Mouse (Mus musculus): ENCODE data around the gene Ulk4.

Gene Ulk4

DNA sequence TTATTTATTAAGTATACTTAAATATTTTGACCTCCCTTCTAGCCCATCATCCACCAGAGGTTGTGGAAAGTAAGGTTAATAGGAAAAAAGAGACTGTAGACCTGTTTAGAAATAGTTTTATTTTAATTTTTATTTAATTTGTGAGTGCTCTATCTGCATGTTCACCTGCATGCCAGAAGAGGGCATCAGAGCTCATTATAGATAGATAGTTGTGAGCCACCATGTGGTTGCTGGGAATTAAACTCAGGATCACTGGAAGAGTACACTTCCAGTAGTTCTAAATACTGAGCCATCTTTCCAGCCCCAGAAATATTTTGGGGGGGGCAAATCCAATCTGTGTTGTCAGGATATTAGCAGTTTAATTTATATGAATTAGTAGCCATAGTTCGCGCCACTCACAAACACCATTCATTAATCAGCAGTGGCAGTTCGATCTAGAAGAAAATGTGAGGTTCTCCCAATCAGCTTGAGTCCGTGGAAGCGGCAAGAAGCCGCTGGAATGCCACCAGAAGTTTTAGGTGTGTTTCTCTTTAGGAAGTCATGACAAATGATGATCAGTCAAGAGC is 6.7 kb upstream of the Ulk4 start:
- Histone ChIP-seq H3K9me3 (ENCODE audit: low read length) (peaks cover 24% of the 10 kb centered on the region), H3K27me3 (ENCODE audit: insufficient read depth, low read length) (peaks cover 16% of the 10 kb centered on the region), H3K36me3 (ENCODE audit: insufficient read depth, low read length) (no peaks in the 10 kb centered on the region), H3K4me3 (replicated peaks; ENCODE audit: low read length) (no peak overlapping the region), H3K4me1 (replicated peaks; ENCODE audit: low read depth, low read length) (peaks cover 13% of the 10 kb centered on the region)
- TF ChIP-seq CTCF (conservative IDR thresholded peaks at IDR 0.05; ENCODE audit: low read length) (peak; percentile 32), NANOG (IDR thresholded peaks at IDR 0.05; ENCODE audit: borderline replicate concordance, low read length) (no peak)

- Histone ChIP-seq H3K27me3 (ENCODE audit: insufficient read depth, low read length) (0 out of 2 replicates have a peak, but pooled peaks cover 3% of the 10 kb centered on the region), H3K4me3 (replicated peaks; ENCODE audit: low read length) (no peak overlapping the region)
- TF ChIP-seq CTCF (conservative IDR thresholded peaks at IDR 0.05; ENCODE audit: low read length) (no peak), POU5F1 (IDR thresholded peaks at IDR 0.05; ENCODE audit: borderline replicate concordance, low read length) (no peak), NANOG (IDR thresholded peaks at IDR 0.05; ENCODE audit: borderline replicate concordance, low read length) (no peak)
Measured at GRCm38 (mm10) chr9:121281891-121282290, 4.9 kb upstream of the Ulk4 start.

DNA sequence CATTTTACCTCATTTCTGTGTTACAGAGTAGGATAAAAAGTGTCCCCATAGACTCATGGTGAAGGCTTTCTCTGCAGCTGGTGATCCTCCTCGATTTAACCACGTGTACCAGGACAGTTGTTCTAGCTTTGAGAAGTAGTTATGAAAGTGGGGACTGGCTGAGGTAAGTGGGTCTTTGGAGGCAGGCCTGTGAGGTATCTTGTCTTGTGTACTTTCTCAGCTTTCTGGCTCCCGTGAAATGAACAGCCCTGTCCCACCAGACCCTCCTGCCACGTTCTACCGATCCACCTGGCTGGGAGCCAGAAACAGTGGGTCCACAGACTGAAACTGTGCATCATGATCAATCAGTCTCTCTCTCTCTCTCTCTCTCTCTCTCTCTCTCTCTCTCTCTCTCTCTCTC is 2.2 kb upstream of the Ulk4 start:
- Histone ChIP-seq H3K4me3 (replicated peaks; ENCODE audit: low read length) (no peak overlapping the region), H3K27me3 (ENCODE audit: insufficient read depth, low read length) (no peaks in the 10 kb centered on the region), H3K9me3 (ENCODE audit: low read length) (peaks cover 24% of the 10 kb centered on the region), H3K4me1 (replicated peaks; ENCODE audit: low read depth, low read length) (peaks cover 16% of the 10 kb centered on the region), H3K36me3 (ENCODE audit: insufficient read depth, low read length) (no peaks in the 10 kb centered on the region)
- TF ChIP-seq CTCF (conservative IDR thresholded peaks at IDR 0.05; ENCODE audit: low read length) (no peak), NANOG (IDR thresholded peaks at IDR 0.05; ENCODE audit: borderline replicate concordance, low read length) (no peak), POU5F1 (IDR thresholded peaks at IDR 0.05; ENCODE audit: borderline replicate concordance, low read length) (no peak)

More at GRCm38 (mm10) chr9:121281891-121282290, 4.9 kb upstream of the Ulk4 start:
- peaks cover 21% of the 10 kb centered on the region for H3K4me1 ChIP-seq (replicated peaks; ENCODE audit: low read depth, low read length)
- no peaks in the 10 kb centered on the region for H3K36me3 ChIP-seq (ENCODE audit: insufficient read depth, low read length)
- peaks cover 24% of the 10 kb centered on the region for H3K9me3 ChIP-seq (ENCODE audit: low read length)

DNA sequence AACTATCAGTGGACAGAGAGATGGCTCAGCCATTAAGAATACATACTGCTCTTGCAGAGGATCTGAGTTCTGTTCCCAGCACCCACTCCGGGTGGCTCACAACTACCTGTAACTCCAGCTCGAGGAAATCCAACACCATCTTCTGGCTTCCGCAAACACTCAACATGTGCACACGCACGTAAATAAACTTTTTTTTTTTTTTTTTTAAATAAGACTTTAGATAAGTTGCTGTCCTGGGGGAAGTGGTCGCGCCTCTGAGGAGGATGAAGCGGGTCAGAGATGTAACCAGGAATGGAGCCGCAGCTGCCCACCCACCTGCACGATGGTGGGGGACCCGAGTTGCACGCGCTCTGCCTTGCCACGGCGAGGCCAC is 266 bp downstream of the Ulk4 start:
- TF ChIP-seq CTCF (conservative IDR thresholded peaks at IDR 0.05; ENCODE audit: low read length) (no peak), NANOG (IDR thresholded peaks at IDR 0.05; ENCODE audit: borderline replicate concordance, low read length) (no peak), POU5F1 (IDR thresholded peaks at IDR 0.05; ENCODE audit: borderline replicate concordance, low read length) (no peak)
- Histone ChIP-seq H3K27me3 (ENCODE audit: insufficient read depth, low read length) (no peaks in the 10 kb centered on the region), H3K4me3 (replicated peaks; ENCODE audit: low read length) (peak overlapping the region; percentile 94)

DNA sequence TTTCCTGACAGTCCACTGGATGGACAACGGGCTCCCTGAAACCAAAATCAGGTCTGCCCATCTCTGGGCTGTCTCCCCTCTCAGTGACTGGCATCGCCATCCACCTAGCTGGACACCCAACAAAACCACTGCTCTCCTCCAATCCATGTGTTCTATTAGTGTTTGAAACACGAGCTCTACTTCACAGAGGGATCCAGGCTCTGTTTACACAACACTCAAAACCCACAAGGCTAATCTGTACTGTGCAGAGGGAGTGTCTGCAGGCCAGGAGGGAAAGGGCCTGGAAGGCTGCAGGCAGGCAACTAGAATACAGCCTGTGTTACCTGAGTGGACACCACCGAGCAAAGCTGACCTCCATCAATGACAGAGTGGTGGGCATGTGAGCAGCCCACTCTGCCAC is 5.4 kb downstream of the Ulk4 start:
- Histone ChIP-seq H3K27me3 (ENCODE audit: insufficient read depth, low read length) (peaks cover 5% of the 10 kb centered on the region; the same call in 1 of the 2 replicates), H3K36me3 (ENCODE audit: insufficient read depth, low read length) (no peaks in the 10 kb centered on the region), H3K9me3 (ENCODE audit: low read length) (no peaks in the 10 kb centered on the region), H3K4me1 (replicated peaks; ENCODE audit: low read depth, low read length) (peaks cover 3% of the 10 kb centered on the region), H3K4me3 (replicated peaks; ENCODE audit: low read length) (no peak overlapping the region)
- TF ChIP-seq NANOG (IDR thresholded peaks at IDR 0.05; ENCODE audit: borderline replicate concordance, low read length) (no peak), CTCF (conservative IDR thresholded peaks at IDR 0.05; ENCODE audit: low read length) (no peak), POU5F1 (IDR thresholded peaks at IDR 0.05; ENCODE audit: borderline replicate concordance, low read length) (no peak)

More for the DNA sequence above, 266 bp downstream of the Ulk4 start:
- no peaks in the 10 kb centered on the region for H3K36me3 ChIP-seq (ENCODE audit: insufficient read depth, low read length)
- H3K9me3 ChIP-seq (ENCODE audit: low read length), result peaks cover 7% of the 10 kb centered on the region; the same call in 1 of the 2 replicates
- H3K4me1 ChIP-seq (replicated peaks; ENCODE audit: low read depth, low read length), result peaks cover 16% of the 10 kb centered on the region

DNA sequence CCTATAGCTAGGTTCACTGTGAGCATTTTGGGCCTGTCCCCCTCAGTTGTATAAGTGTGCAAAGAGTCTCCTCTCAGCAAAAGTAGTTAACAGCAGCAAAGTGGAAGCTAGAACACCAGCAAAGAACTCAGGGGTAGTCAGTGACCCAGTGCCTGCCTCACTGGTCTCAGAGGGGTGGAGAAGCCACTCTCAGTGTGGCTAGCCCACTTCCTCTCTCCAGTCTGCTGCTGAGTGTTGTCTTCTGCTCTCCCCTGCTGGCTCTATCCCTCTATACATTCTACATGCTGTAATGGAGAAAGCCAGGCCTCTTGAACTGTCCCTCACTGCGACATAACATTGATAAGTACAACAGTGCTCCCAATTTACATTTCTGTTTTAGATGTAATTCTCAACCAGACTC is 5.8 kb downstream of the Ulk4 start:
- no peaks in the 10 kb centered on the region for H3K36me3 ChIP-seq (ENCODE audit: insufficient read depth, low read length)
- peaks cover 5% of the 10 kb centered on the region; the same call in 1 of the 2 replicates for H3K27me3 ChIP-seq (ENCODE audit: insufficient read depth, low read length)
- no peak for TF ChIP-seq CTCF (conservative IDR thresholded peaks at IDR 0.05; ENCODE audit: low read length)
- no peak for TF ChIP-seq POU5F1 (IDR thresholded peaks at IDR 0.05; ENCODE audit: borderline replicate concordance, low read length)
- H3K4me1 ChIP-seq (replicated peaks; ENCODE audit: low read depth, low read length), result no peaks in the 10 kb centered on the region
- no peak overlapping the region for H3K4me3 ChIP-seq (replicated peaks; ENCODE audit: low read length)
- no peaks in the 10 kb centered on the region for H3K9me3 ChIP-seq (ENCODE audit: low read length)

- H3K4me3 ChIP-seq (replicated peaks; ENCODE audit: low read length), result no peak overlapping the region
- TF ChIP-seq POU5F1 (IDR thresholded peaks at IDR 0.05; ENCODE audit: borderline replicate concordance, low read length) (no peak), NANOG (IDR thresholded peaks at IDR 0.05; ENCODE audit: borderline replicate concordance, low read length) (no peak), CTCF (conservative IDR thresholded peaks at IDR 0.05; ENCODE audit: low read length) (no peak)
- H3K9me3 ChIP-seq (ENCODE audit: low read length), result no peaks in the 10 kb centered on the region
- H3K27me3 ChIP-seq (ENCODE audit: insufficient read depth, low read length), result peaks cover 5% of the 10 kb centered on the region; the same call in 1 of the 2 replicates
- H3K4me1 ChIP-seq (replicated peaks; ENCODE audit: low read depth, low read length), result peaks cover 8% of the 10 kb centered on the region; the same call in 1 of the 2 replicates
- 0 out of 2 replicates have a peak, but pooled peaks cover 3% of the 10 kb centered on the region for H3K36me3 ChIP-seq (ENCODE audit: insufficient read depth, low read length)
Measured at GRCm38 (mm10) chr9:121265307-121265706, 11.7 kb downstream of the Ulk4 start.

GRCm38 (mm10) chr9:121257106-121257505 is 19.9 kb downstream of the Ulk4 start:
- Histone ChIP-seq H3K9me3 (ENCODE audit: low read length) (no peaks in the 10 kb centered on the region), H3K36me3 (ENCODE audit: insufficient read depth, low read length) (peaks cover 6% of the 10 kb centered on the region), H3K27me3 (ENCODE audit: insufficient read depth, low read length) (no peaks in the 10 kb centered on the region), H3K4me3 (replicated peaks; ENCODE audit: low read length) (no peak overlapping the region), H3K4me1 (replicated peaks; ENCODE audit: low read depth, low read length) (peaks cover 16% of the 10 kb centered on the region)
- TF ChIP-seq POU5F1 (IDR thresholded peaks at IDR 0.05; ENCODE audit: borderline replicate concordance, low read length) (no peak), NANOG (IDR thresholded peaks at IDR 0.05; ENCODE audit: borderline replicate concordance, low read length) (no peak), CTCF (conservative IDR thresholded peaks at IDR 0.05; ENCODE audit: low read length) (no peak)

DNA sequence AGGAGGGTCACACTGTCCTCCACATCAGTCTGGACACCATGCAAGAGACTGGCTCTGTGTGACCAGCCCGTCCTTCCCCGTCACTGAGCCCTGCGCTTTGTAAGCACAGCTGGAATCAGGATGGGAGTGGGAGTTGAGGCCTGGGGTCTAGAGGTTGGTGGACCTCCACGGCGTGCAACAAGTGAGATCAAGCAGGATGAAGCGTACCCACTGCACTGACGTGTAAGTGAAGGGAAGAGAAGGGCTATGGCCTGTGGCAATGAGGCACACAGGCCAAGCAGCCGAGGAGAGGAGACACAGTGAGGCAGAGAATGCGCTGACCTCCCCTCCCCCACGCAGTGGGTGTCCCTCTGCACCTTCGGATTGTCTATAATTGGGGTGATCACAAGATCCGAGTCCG is 22.2 kb downstream of the Ulk4 start:
- H3K27me3 ChIP-seq (ENCODE audit: insufficient read depth, low read length), result no peaks in the 10 kb centered on the region
- TF ChIP-seq CTCF (conservative IDR thresholded peaks at IDR 0.05; ENCODE audit: low read length) (no peak), POU5F1 (IDR thresholded peaks at IDR 0.05; ENCODE audit: borderline replicate concordance, low read length) (no peak)
- peaks cover 11% of the 10 kb centered on the region for H3K4me1 ChIP-seq (replicated peaks; ENCODE audit: low read depth, low read length)
- no peak overlapping the region for H3K4me3 ChIP-seq (replicated peaks; ENCODE audit: low read length)
- no peaks in the 10 kb centered on the region for H3K9me3 ChIP-seq (ENCODE audit: low read length)
- H3K36me3 ChIP-seq (ENCODE audit: insufficient read depth, low read length), result peaks cover 7% of the 10 kb centered on the region

All from E14TG2a.4 (cell line).